Mouse (Mus musculus): Measurements from ENCODE around the gene Pcbp4.

Pcbp4 gene

DNA sequence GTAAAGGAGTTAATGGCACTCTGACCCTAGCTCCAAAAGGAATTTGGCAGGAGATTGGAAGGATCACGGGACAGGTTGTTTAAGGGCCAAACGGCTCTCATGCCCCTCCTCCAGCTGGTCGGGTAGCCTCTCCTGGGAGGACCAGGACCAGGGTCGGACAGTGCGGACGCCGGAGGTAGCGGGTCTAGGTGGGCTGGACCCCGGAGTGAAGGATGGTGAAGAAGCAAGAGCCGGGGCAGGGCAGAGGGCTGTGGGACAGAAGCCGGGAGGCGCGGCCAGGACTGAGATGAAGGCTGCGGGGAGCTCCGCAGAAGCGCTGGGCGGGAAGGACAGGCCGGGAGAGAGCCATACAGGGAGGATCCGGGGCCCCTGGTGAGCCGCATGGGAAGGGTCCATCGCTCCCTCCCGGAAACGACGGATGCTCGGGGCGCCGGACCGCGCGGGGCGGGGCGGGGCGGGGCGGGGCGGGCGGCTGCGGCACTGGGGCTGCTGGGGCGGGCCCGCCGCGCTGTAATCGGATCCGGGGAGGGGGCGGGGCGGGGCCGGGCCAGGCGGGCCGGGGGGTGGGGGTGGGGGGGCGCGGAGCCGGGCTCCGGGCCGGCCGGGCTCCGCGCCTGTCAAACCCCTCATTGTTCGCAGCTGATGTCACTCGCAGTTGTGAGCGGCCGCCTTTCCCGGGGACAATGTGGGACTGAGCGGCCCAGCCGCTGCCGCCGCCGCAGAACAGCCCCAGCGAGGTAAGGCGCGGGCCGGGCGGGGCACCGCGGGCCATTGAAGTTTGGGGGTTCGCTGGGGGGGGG is at the start of gene Pcbp4:
Gene Pcbp4, plus strand, starts transcription at position 21 of the 800 bp plus-strand sequence.
- 2% methylated on average over 54 of the region's 74 CpGs for WGBS

DNA sequence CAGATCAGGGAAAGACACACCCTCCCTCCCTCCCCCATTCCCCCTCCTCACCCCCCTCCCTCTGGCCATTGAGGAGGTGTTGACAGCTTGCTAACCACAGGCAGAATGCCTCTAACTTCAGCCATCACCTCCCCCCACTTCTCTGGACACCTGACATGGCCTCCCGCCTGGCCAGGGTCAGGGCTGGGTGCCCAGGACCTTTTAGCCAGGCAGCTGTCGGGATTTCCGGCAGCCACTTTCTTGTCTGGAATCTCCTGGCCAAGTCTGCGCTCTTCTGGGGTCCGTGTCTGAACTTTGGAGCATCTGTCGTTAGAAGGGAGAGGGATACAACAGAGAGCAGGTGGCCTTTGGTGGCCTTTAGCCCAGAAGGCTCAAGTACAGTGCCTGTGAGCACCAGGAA is 47.8 kb upstream of the Pcbp4 start:
- 65% methylated on average over 6 of the region's 6 CpGs for WGBS

DNA sequence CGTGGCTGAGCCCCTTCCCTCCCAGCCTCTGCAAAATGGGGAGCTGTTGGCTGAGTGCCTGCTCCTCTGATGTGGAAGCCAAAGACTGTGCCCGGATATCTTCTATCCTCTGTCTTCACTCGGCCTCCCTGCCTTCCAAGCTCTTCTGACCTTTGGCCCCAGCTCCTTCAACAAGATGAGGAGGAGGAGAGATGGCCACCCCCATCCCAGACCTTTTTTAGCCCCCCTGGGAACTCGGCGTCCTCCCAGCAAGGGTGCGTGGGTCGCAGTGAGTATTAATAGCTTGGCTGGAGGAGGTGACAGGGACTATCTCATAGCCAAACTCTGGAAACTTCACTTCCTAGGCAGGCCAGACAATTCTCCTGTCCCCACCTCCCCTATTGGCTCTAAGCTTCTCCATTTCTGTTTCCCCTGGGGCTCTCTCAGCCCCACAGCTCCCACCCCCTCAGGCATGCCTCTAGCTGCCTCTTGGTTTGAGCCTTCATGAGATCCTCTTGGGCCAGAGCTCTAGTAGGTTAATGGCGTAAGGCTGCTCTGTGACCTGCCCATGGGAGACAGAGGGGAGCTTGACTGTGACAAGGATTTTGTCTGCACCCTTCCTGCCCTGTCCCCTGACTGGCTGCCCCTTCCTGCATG is 46.5 kb upstream of the Pcbp4 start:
- 39% methylated on average over 8 of the region's 8 CpGs for WGBS

DNA sequence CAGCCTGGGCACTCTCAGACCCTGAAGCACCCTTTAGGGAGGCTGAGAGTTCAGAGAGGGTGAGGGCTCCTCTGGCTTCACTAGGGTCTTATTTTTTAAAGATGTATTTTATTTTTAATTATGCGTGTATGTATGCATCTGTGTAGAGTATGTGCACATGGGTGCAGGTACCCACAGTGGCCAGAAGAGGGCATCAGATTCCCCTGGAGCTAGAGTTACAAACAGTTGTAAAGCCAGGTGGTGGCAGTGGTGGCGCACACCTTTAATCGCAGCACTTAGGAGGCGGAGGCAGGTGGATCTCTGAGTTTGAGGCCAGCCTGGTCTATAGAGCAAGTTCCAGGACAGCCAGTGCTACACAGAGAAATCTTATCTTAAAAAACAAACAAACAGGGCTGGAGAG is 44.0 kb upstream of the Pcbp4 start:
- 97% methylated on average over 4 of the region's 4 CpGs for WGBS

DNA sequence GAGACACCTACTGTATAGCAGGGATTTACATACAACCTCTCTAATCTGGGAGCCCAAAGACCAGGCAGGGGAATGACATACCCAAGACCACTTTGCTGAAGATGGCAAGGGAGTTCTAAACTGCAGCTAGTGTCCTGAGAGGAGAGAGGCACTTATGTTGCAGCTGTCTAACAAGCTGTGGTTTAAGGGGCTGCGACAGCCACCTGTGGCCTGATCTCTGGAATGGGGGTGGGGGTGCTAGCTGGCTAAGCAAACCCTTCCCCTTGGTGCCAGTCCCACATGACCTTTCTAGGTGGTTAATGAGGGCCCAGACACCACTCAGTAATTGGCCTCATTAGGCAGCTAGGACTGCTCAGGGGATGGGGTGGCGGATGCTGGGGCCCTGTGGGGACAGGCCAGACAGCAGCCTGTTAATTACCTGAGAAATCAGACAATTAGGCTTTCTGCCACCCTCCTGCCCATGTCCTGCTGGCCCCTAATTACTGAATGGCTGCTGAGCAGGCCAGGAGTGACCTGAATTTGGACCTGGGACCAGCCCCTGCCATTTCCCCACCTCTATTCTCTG is 42.9 kb upstream of the Pcbp4 start:
- 87% methylated on average over 2 of the region's 2 CpGs for WGBS

DNA sequence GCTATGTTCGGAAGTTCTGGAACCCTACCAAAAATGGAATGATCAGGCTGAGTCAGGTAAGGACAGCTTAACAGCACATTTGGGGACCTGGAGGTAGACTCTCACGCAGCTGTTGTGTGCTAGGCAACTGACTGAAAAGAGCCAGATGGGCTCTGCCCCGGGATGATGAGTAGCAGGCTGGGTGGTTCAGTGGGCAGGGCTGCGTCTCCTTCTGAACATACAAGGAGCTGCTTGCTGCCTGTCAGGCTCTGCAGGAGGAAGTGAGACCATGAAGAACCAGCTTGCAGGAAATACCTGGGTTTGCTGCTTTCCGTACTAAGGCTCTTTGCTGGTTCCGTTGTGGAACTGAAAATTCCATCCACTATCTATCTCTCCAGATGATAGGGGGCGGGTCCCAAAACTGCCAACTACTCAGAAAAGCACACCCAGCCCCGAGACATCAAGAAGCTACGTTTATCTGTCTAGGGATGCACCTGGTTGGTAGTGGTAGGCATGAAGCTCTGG is 41.9 kb upstream of the Pcbp4 start:
- 39% methylated on average over 9 of the region's 9 CpGs for WGBS

DNA sequence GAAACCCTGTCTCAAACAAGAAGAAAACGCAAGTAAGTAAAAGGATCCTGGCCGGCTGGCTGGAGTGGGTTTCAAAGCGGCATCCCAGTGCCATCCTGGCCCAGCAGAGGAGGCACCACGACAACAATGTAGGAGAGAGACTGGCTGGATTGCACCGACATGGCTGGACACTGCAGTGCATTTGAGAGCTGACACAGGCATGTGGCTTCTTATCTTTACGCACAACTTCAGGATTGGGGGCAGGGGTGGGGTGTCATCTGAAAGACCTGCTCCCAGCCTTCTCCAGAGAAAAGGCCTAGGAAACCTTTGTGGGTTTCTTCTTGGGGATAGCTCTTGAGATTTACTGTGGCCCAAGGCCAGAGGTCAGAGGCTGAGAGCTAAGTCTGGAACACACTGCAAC is 41.4 kb upstream of the Pcbp4 start:
- WGBS: 82% methylated on average over 6 of the region's 6 CpGs

DNA sequence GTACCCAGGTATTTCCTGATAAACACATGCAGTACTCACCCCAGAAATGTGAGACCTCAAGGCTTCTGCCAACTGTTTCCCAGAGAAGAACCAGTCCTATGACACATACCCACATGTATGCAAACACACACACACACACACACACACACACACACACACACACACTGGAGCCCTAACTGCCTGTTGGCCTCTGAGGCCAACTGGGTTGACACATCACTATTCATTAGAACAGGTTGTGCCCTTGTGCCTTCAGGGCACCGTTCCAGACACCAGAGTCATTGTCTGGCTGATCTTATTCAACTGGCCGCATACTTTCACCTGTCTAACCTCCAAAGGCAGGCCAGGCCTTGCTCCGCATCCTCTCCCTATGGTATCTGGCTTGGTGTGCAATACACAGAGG is 40.9 kb upstream of the Pcbp4 start:
- 90% methylated on average over 3 of the region's 3 CpGs for WGBS

DNA sequence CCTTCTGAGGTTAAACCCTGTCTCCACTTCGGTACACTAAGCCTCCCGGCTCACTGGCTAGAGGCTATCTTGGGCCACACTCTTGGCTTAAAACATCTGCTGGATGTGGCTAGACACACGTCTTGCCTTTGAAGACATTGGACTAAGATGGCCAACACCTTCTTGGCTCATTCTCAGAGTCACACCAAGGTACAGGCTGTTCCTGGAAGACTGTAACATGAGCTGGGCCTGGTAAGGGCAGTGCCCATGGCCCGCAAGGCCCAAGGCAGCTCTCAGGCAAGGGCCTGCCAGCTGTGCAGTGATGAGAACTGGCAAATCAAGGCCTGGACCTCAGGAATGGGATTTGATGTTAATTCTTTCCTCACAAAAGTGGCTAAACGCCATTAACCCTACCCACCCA is 39.5 kb upstream of the Pcbp4 start:
- WGBS: 96% methylated on average over 5 of the region's 5 CpGs

DNA sequence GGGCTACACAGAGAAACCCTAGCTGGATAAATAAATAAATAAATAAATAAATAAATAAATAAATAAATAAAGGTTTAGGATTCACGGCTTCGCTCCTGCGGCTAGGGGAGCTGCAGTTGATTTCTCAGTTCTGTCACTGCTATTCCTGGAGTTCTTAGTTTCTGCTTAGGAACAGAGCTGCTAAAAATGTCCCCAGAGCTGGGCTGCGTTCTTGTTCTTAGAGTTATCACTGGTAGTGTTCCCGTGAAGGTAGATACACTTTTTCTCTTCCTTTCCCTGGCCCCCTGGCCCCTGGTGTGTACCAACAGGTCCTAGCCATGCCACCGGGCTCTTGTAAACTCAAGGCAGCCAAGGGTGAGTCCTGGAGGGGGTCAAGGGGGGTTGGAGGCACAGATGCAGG is 36.3 kb upstream of the Pcbp4 start:
- 47% methylated on average over 6 of the region's 6 CpGs for WGBS

DNA sequence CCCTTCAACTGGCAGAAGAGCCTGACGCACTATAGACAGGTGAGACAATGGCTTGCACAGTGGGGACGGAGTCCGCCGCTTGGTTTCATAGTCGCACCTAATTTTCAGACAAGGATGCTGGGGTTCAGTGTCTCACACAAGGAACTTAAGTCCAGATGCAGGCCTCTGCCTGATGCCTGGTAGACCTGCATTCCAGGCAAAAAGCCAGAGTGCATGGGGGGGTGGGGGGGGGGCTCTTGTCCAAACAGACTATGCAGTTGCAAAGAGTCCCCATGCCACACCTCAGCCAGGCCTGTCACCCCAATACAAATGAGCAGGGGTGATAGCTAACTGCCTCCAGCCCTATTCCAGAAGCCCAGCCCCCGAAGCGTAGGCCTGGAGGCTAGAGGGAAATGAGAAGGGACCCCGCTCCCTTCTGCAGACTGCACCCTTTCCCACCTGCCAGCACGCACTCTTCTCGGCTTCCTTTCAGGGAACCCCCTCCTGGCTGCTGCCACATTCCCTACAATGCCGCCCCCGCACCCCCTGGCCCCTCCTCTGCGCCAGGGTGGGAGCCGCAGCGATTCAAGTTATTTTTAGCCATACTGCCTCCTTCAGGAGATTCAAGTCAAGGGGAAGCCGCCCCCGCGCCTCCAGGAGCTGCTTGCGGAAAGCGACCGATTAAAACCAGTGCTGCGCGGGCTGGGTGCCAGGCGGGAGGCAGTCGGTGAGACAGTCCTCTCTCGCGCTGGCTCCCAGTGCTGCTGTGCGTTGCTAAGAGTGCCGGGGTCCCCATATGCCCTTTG is 35.1 kb upstream of the Pcbp4 start:
- WGBS: 10% methylated on average over 29 of the region's 29 CpGs

DNA sequence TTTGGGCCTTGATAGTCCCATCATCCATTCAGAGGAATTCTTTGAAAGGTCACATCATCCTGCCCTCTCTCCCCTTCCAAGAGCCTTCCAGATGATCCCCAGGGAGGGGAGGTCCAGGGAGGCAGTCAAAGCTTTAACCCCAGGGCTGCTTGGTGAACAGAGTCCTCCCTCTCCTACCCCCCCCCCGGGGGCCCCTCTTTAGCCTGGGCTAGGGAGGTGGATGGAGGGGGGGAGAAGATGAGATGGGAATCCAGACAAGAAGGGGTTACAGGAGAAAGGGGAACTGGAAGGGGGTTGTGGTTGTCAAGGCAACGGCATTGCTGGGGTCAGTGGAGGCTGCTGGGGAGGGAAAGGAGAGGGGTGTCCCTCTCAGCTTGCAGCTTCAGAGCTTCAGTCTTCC is 32.5 kb upstream of the Pcbp4 start:
- WGBS: 8% methylated on average over 2 of the region's 2 CpGs

DNA sequence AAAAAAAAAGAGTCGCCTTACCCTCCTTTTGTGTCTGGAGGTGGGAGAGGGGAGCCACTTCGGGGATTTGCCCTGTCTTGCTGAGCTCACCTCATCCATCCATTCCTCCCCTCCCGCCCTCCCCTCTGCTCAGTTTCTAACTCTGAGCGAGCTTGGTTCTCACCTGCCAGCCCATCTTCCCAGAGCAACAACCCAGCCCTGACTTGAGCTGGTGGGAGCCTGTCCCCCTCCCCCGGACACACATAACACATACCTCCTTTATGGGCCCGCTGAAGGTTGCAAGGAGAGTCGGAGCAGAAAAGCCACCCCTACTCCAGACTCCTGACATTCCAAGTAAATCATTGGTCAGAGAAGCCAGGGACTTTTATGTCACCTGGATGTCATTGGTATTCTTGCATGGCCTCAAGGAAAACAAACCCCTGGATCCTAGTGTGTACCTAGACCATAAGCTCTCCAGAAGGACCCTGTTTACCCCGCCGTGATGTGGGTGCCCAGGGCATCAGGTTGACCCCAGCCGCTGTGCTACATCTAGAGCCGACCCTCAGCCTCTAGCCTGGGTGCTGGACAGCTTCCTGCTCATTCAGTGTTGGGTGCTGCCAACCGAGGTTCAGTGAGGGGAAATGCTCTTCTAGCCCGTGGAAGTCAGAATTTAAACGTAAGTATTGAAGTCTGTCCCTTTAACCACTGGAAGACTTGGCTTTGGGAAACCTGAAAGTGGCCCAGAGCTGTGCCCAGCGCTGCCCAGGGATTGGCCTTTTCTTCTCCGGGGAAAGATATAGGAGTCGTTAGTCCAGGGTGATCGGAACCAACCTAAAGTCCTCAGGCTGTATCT is 31.8 kb upstream of the Pcbp4 start:
- 18% methylated on average over 18 of the region's 18 CpGs for WGBS

DNA sequence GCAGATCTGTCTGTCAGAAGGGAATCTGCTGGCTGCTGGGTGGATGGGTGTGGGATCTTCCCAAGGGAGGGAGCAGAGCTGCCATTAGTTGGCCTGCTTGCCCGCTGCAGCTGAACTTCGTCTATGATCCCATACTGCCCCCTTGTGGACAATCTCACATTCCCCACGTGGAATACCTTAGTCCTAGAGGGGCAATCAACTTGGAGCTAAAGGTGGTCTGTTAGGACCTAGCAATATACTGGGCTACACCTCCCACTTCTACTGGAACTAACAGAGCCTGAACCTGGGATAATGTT is 31.3 kb upstream of the Pcbp4 start:
- 2% methylated on average over 3 of the region's 3 CpGs for WGBS

DNA sequence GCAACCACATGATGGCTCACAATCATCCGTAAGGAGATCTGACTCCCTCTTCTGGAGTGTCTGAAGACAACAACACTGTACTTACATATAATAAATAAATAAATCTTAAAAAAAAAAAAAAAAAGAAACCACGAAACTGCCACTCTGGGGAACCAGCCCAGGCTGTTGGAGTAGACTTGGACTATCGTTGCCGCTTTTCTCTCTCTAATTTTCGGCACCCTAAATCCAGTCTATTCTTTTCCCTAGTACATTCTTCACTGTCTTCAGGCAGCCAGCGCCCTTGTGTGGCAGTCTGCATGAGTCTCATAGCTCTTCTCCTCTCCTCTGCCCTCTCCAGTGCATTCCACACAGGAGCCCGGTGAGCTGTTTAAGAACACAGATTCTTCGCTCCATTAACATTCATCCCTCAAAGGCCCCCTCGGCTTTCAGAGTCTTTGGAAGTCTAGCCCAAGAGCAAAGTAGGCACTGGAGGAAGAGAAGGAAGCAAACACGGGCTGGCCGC is 24.3 kb upstream of the Pcbp4 start:
- WGBS: 3% methylated on average over 11 of the region's 11 CpGs

DNA sequence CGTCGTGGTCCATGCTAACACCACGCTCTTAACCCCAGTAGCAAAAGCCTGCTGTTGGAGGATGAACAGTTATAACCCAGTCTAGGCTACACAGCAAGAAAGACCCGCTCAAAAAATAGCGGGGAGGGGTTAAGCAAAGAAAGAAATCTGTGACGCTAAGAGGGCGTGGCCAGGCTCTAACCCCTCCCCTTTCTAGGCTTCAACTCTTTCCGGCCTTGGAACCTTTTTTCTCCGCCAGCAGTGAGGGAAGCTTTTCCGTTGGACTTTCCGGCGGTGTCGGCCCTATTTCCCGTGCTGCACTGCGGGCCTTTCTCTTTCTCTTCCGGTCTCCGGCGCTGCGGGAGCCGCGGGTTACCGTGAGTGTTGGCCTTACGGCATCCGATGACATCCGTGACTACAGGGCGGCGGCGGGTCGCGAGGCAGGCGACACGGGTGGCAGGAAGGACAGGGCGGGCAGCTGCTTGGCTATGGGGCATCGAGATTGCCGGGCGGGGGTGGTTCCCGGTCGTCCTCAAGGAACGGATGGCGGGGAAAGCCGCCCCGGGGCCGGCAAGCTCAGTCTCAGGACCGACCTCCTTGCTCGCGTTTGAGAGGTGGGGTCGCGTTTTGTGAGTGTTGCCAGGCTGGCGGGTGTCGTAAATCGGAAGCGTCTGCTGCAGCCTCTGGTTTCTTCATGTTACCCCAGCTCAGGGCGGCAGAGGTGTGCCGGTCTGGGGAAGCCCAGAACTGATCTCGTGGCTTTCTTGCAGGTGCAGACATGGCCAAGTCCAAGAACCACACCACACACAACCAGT is 23.7 kb upstream of the Pcbp4 start, which contains the start of gene Rpl29:
Gene Rpl29, plus strand, starts transcription at position 234 of the 794 bp plus-strand sequence.
- WGBS: under 1% methylated on average over 55 of the region's 55 CpGs

DNA sequence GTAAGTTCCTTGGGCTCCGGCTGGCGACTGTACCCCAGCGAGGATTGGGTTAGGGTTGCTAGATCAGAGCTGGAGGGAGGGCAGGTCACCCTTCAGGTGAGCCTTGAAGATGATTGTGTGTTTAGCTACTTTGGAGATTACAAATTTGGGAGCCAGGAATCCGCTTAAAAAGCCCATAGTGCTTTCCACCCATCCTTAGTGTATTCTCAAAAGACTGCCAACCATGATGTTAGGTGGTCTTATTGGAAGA is 23.2 kb upstream of the Pcbp4 start:
- WGBS: 0% methylated on average over 4 of the region's 4 CpGs

DNA sequence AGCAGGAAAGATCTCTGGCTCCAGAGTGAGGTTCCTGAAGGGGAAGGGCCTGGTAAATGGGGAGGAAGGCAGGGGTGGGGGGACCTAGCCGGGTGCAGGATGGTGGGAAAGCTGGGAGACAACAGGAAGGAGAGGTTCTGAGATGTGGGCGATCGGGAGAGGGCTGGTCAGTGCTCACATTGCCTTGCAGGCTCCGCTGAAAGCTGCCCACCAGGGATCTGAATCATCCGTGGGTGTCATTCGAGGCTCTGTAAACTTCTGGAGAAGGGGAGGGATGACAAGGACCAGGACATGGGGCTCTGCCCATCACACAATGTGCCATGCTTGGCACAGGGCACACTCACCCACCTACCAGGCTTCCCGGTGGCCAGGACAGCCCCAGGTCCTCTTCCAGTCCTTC is 19.7 kb upstream of the Pcbp4 start:
- 51% methylated on average over 7 of the region's 7 CpGs for WGBS

DNA sequence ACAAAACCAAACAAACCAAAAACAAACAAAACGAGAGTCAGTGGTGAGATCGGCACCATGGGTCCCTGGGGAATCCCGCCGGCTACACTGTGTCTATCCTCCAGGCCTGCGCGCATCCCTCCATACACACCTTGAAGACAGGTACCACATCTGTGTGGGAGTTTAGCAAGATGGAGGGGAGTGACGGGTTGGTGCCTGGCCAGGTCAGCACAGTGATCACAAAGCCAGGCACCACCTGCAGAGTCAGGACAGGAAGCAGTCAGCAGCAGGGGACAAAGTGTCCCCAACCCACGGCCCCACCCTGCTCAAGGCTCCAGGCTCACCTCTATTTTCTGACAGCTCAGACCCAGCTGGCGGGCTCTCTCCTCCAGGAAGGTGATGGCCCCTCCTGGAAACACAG is 16.5 kb upstream of the Pcbp4 start:
- 87% methylated on average over 9 of the region's 9 CpGs for WGBS

DNA sequence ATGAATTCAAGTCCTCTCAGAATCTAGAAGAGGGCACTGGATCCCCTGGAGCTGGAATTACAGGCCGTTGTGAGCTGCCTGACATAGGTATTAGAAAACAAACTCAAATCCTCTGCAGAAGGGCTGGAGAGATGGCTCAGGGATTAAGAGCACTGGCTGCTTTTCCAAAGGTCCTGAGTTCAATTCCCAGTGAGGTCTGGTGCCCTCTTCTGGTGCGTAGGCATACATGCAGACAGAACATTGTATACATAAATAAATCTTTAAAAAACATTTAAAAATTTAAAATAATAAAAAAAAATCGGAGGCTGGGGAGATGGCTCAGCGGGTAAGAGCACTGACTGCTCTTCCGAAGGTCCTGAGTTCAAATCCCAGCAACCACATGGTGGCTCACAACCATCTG is 10.4 kb upstream of the Pcbp4 start:
- 85% methylated on average over 5 of the region's 5 CpGs for WGBS

DNA sequence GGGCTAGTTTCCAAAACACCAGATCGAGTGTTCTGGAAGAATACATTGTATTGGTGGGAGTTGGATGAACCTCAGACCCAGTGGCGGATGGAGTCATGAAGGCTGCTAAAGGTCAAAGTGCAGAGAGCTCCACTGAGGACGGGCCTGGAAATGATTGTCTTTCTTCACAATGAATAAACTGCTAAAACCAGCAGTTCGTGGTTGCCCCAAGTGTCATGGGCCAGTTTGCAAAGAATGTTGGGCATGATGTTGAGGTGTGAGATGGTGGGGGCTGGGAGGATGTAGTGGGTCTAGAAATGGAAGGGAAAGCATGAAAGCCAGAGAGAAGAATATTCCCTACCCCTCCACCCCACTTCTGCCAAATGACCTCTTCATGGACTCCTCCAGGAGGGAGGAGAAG is 8.3 kb upstream of the Pcbp4 start:
- 87% methylated on average over 4 of the region's 4 CpGs for WGBS
